Comparison of ENCODE assay signal across 24 mouse cellular contexts in the genomic region with DNA sequence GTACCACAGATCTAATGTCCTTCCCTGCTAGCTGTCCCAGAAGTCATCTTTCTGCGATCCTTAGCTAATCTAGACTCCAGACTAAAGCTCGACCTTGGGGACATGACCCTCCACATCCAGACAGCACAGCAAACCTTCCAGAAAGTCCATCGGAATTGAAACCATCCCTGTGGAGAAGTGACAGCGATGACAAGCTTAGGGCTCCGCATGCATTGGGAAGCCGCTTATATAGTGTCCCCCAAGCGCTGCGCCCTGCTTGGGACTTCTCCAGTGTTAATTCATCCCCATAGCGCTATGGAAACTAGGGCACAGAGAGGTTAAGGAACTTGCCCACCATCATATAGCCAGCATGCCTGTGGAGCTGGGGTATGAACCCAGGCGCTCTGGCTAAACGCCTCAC. TPM values are rescaled to one million over a fixed set of nuclear protein-coding genes. Genes with fewer than 3 reads are reported as not detected.
DNase-seq lines count a peak whose midpoint lies in the region; ATAC-seq and TF ChIP-seq lines count a peak whose summit lies in the region.
"Had no signal": no experiment of that assay in that cellular context is flagged by ENCODE, and none has a peak within 500 bp of the region (broad histone marks: within the 10 kb centered on the region; RNA-seq: fewer than 3 reads in every experiment).

No protein-coding gene starts in this region.

- peak overlapping the region; percentile 83; the same call in 1 of the 2 replicates for H3K27ac ChIP-seq in heart, embryonic 10.5 days
- H3K27ac ChIP-seq in heart, adult 2 months = no peak overlapping the region; the same call in 1 of the 2 replicates
- no peak overlapping the region for H3K27ac ChIP-seq in heart, embryonic 16.5 days (ENCODE audit: low read length)
- H3K27ac ChIP-seq: embryonic facial prominence, embryonic 12.5 days; forebrain, embryonic 15.5 days; hindbrain, embryonic 10.5 days; hindbrain, embryonic 14.5 days; intestine, embryonic 15.5 days had no signal

- 55% methylated on average over 11 of the region's 11 CpGs for WGBS in heart, embryonic 10.5 days
- WGBS in heart, adult 2 months = 65% methylated on average over 11 of the region's 11 CpGs
- 57% methylated on average over 11 of the region's 11 CpGs for WGBS in heart, embryonic 16.5 days

- peaks cover 8% of the 10 kb centered on the region; the same call in 1 of the 2 replicates for H3K36me3 ChIP-seq in heart, embryonic 10.5 days
- no peaks in the 10 kb centered on the region; the same call in 1 of the 2 replicates for H3K36me3 ChIP-seq in heart, adult 2 months (ENCODE audit: control insufficient read depth, insufficient read depth, low read length)
- no peaks in the 10 kb centered on the region for H3K36me3 ChIP-seq in heart, embryonic 16.5 days (ENCODE audit: control insufficient read depth, insufficient read depth)
- H3K36me3 ChIP-seq: embryonic facial prominence, embryonic 12.5 days; intestine, embryonic 15.5 days had no signal

- H3K4me2 ChIP-seq in heart, embryonic 16.5 days (ENCODE audit: low read depth, low read length) = 0 out of 2 replicates have a peak overlapping the region, but pooled peaks have one; percentile 20
- H3K4me2 ChIP-seq: embryonic facial prominence, embryonic 12.5 days; forebrain, embryonic 15.5 days; hindbrain, embryonic 14.5 days; intestine, embryonic 15.5 days had no signal

- peaks cover 27% of the 10 kb centered on the region for H3K27me3 ChIP-seq in heart, embryonic 10.5 days (ENCODE audit: insufficient read depth, poor library complexity, severe bottlenecking)
- H3K27me3 ChIP-seq in heart, adult 2 months (ENCODE audit: control insufficient read depth, insufficient read depth, low read length) = no peaks in the 10 kb centered on the region
- H3K27me3 ChIP-seq in heart, embryonic 16.5 days (ENCODE audit: control insufficient read depth, insufficient read depth, low read length) = 0 out of 2 replicates have a peak, but pooled peaks cover 4% of the 10 kb centered on the region
- H3K27me3 ChIP-seq: forebrain, embryonic 15.5 days had no signal

- no peaks in the 10 kb centered on the region for H3K9me3 ChIP-seq in heart, embryonic 10.5 days
- H3K9me3 ChIP-seq in heart, embryonic 16.5 days (replicated peaks; ENCODE audit: control insufficient read depth, low read length) = no peaks in the 10 kb centered on the region
- H3K9me3 ChIP-seq: embryonic facial prominence, embryonic 12.5 days; forebrain, embryonic 15.5 days; G1E; hindbrain, embryonic 10.5 days; intestine, embryonic 15.5 days had no signal

- peak; percentile 2 for DNase-seq in cerebellum, adult 8-10 months
- DNase-seq in cerebellum, adult 18-20 months = no peak
- no peak for DNase-seq in heart, embryonic 10.5 days (ENCODE audit: low spot score)
- no peak for DNase-seq in heart, adult 2 months
- DNase-seq in heart, postnatal 25 days (ENCODE audit: low spot score) = no peak
- no peak for DNase-seq in testis, postnatal 10 days (ENCODE audit: low spot score)
- DNase-seq: adrenal gland, adult 8-10 months; adrenal gland, postnatal 36 days; cerebellum, adult 11 months; gastrocnemius, postnatal 14 days; kidney, adult 18-20 months had no signal

- no peak for ATAC-seq in heart, embryonic 16.5 days (replicated peaks; ENCODE audit: extremely low read depth, insufficient read depth, low FRiP score)
- ATAC-seq: forebrain, embryonic 15.5 days; intestine, embryonic 15.5 days had no signal

- TF ChIP-seq POLR2A in heart, adult 2 months (IDR thresholded peaks at IDR 0.05; ENCODE audit: insufficient read depth, low read depth, low read length) = no peak

- no peak for TF ChIP-seq CTCF in heart, adult 2 months (IDR thresholded peaks at IDR 0.05)

- H3K9ac ChIP-seq in heart, adult 2 months (ENCODE audit: low read depth, low read length) = no peak overlapping the region
- H3K9ac ChIP-seq in heart, embryonic 16.5 days (ENCODE audit: low read length) = no peak overlapping the region
- H3K9ac ChIP-seq: embryonic facial prominence, embryonic 12.5 days; forebrain, embryonic 15.5 days; hindbrain, embryonic 14.5 days; intestine, embryonic 15.5 days had no signal

- intact Hi-C loops in heart, adult 2 months (cut with DNase I) = no loop called here
- intact Hi-C loops in heart, postnatal 25 days (cut with DNase I) = no loop called here

- no peaks in the 10 kb centered on the region for H3K79me2 ChIP-seq in heart, adult 2 months (replicated peaks; ENCODE audit: control insufficient read depth, insufficient read depth, low read length)

- H3K4me1 ChIP-seq in heart, embryonic 10.5 days = peaks cover 64% of the 10 kb centered on the region
- H3K4me1 ChIP-seq in heart, adult 2 months (ENCODE audit: control insufficient read depth, insufficient read depth, low read length) = peaks cover 5% of the 10 kb centered on the region
- H3K4me1 ChIP-seq in heart, embryonic 16.5 days (ENCODE audit: control insufficient read depth, insufficient read depth, low read length) = peaks cover 28% of the 10 kb centered on the region
- H3K4me1 ChIP-seq: embryonic facial prominence, embryonic 12.5 days; intestine, embryonic 15.5 days had no signal

- TF ChIP-seq EP300 in heart, adult 2 months (IDR thresholded peaks at IDR 0.05; ENCODE audit: insufficient read depth, low read depth, low read length) = no peak

- H3K4me3 ChIP-seq in heart, embryonic 10.5 days = 0 out of 2 replicates have a peak overlapping the region, but pooled peaks have one; percentile 0
- H3K4me3 ChIP-seq in heart, adult 2 months = no peak overlapping the region
- H3K4me3 ChIP-seq in heart, embryonic 16.5 days (ENCODE audit: low read length) = no peak overlapping the region
- H3K4me3 ChIP-seq: embryonic facial prominence, embryonic 12.5 days; forebrain, embryonic 15.5 days; hindbrain, embryonic 10.5 days; intestine, embryonic 15.5 days had no signal

RNA-seq across cellular contexts. Expression of gene Fitm2, which starts 9.6 kb away (rescaled TPM):
- 13.0 and 19.2 TPM in 2 replicates for polyA plus RNA-seq in heart, embryonic 10.5 days (2016; fragmentation: Nextera tagmentation; extraction: Ambion mirVana)
- 100 to 1,000 TPM; 196 to 223 TPM for total RNA-seq in heart, adult 2 months (2021)
- 93.8 and 139 TPM in 2 replicates for polyA plus RNA-seq in heart, adult 2 months (2012; rRNA removed)
- polyA plus RNA-seq in heart, embryonic 16.5 days (2015; fragmentation: Nextera tagmentation; extraction: Ambion mirVana) = 14.7 and 15.3 TPM in 2 replicates
- total RNA-seq in heart, postnatal 25 days (2021) = 100 to 1,000 TPM; 174 to 182 TPM

RNA-seq across cellular contexts. Expression of gene Gdap1l1, which starts 24.5 kb away (rescaled TPM):
- 0.21 and 1.1 TPM in 2 replicates for polyA plus RNA-seq in heart, embryonic 10.5 days (2016; fragmentation: Nextera tagmentation; extraction: Ambion mirVana)
- not detected for total RNA-seq in heart, adult 2 months (2021)
- polyA plus RNA-seq in heart, adult 2 months (2012; rRNA removed) = 0.23 and 0.25 TPM in 2 replicates
- polyA plus RNA-seq in heart, embryonic 16.5 days (2015; fragmentation: Nextera tagmentation; extraction: Ambion mirVana) = 0.18 and 0.36 TPM in 2 replicates
- total RNA-seq in heart, postnatal 25 days (2021) = not detected
- total RNA-seq: granulocyte monocyte progenitor cell, adult 5-6 weeks had no signal
- polyA plus RNA-seq: G1E; heart, postnatal 0 days had no signal

RNA-seq across cellular contexts. Expression of gene R3hdml, which starts 29.3 kb away (rescaled TPM):
- 0.20 TPM in 1 of 2 replicates, not detected in the other for polyA plus RNA-seq in heart, embryonic 10.5 days (2016; fragmentation: Nextera tagmentation; extraction: Ambion mirVana)
- not detected for total RNA-seq in heart, adult 2 months (2021)
- polyA plus RNA-seq in heart, adult 2 months (2012; rRNA removed) = not detected in 2 replicates
- not detected in 2 replicates for polyA plus RNA-seq in heart, embryonic 16.5 days (2015; fragmentation: Nextera tagmentation; extraction: Ambion mirVana)
- total RNA-seq in heart, postnatal 25 days (2021) = not detected
- total RNA-seq: adrenal gland, adult 8-10 months; adrenal gland, postnatal 36 days; G1E; gastrocnemius, postnatal 14 days; granulocyte monocyte progenitor cell, adult 5-6 weeks had no signal
- polyA plus RNA-seq: cortical plate, adult 2 months; embryonic facial prominence, embryonic 12.5 days; forebrain, embryonic 11.5 days; forebrain, embryonic 15.5 days; G1E; heart, postnatal 0 days; hindbrain, embryonic 10.5 days had no signal

RNA-seq across cellular contexts. Expression of gene Oser1, which starts 38.3 kb away (rescaled TPM):
- polyA plus RNA-seq in heart, embryonic 10.5 days (2016; fragmentation: Nextera tagmentation; extraction: Ambion mirVana) = 65.0 and 74.3 TPM in 2 replicates
- 10 to 100 TPM; 19.6 to 21.2 TPM for total RNA-seq in heart, adult 2 months (2021)
- polyA plus RNA-seq in heart, adult 2 months (2012; rRNA removed) = 9.7 and 16.4 TPM in 2 replicates
- 57.1 and 63.8 TPM in 2 replicates for polyA plus RNA-seq in heart, embryonic 16.5 days (2015; fragmentation: Nextera tagmentation; extraction: Ambion mirVana)
- 10 to 100 TPM; 21.0 to 21.6 TPM for total RNA-seq in heart, postnatal 25 days (2021)

RNA-seq across cellular contexts. Expression of gene Hnf4a, which starts 43.8 kb away (rescaled TPM):
- polyA plus RNA-seq in heart, embryonic 10.5 days (2016; fragmentation: Nextera tagmentation; extraction: Ambion mirVana) = 0.02 and 4.4 TPM in 2 replicates
- total RNA-seq in heart, adult 2 months (2021) = not detected
- polyA plus RNA-seq in heart, adult 2 months (2012; rRNA removed) = 0.03 TPM in 1 of 2 replicates, not detected in the other
- 0.16 and 0.77 TPM in 2 replicates for polyA plus RNA-seq in heart, embryonic 16.5 days (2015; fragmentation: Nextera tagmentation; extraction: Ambion mirVana)
- not detected for total RNA-seq in heart, postnatal 25 days (2021)
- total RNA-seq: gastrocnemius, postnatal 14 days had no signal
- polyA plus RNA-seq: C2C12; cortical plate, adult 2 months; embryonic facial prominence, embryonic 12.5 days; forebrain, embryonic 11.5 days; forebrain, embryonic 15.5 days; frontal cortex, adult 2 months; heart, postnatal 0 days; hindbrain, embryonic 10.5 days; hindbrain, embryonic 14.5 days had no signal
